Mouse (Mus musculus) hindbrain, postnatal 0 days (tissue): Measurements from ENCODE around the gene Caskin2. TPM values are rescaled to one million over a fixed set of nuclear protein-coding genes. Genes with fewer than 3 reads are reported as not detected.

Source experiments
- ATAC-seq: fragments of 200-750 bp; cut with Nextera tagmentation; 2 replicates; pipeline ENCODE4 v1.8.0; 2017; ENCODE audit warnings: mild to moderate bottlenecking, moderate TSS enrichment, moderate library complexity
- DNase-seq: peaks from one replicate; pipeline ENCODE4 v3.0.0-alpha.2; 2015; ENCODE audit warnings: low spot score
- H3K27ac ChIP-seq: fragments of 300-500 bp; sonication (generic); 2 replicates; pipeline ENCODE4 v1.5.1; 2014; ENCODE audit warnings: mild to moderate bottlenecking
- H3K27me3 ChIP-seq: fragments of 300-500 bp; sonication (generic); 2 replicates; pipeline ENCODE4 v1.6.1; 2014; ENCODE audit warnings: low read length, mixed read lengths; ENCODE audit not compliant: insufficient read depth
- H3K36me3 ChIP-seq: fragments of 300-500 bp; sonication (generic); 2 replicates; pipeline ENCODE4 v1.6.1; 2014; ENCODE audit warnings: low read length, mixed read lengths; ENCODE audit not compliant: insufficient read depth
- H3K4me1 ChIP-seq: fragments of 300-500 bp; sonication (generic); 2 replicates; pipeline ENCODE4 v1.6.1; 2014; ENCODE audit warnings: antibody characterized with exemption, low read length, mixed read lengths; ENCODE audit not compliant: insufficient read depth
- H3K4me2 ChIP-seq: fragments of 300-500 bp; sonication (generic); 2 replicates; pipeline ENCODE4 v1.6.1; 2014; ENCODE audit warnings: low read depth, mild to moderate bottlenecking, low read length, moderate library complexity, mixed read lengths
- H3K4me3 ChIP-seq: fragments of 300-500 bp; sonication (generic); 2 replicates; pipeline ENCODE4 v1.5.1; 2014; ENCODE audit warnings: low read length
- H3K9ac ChIP-seq: fragments of 300-500 bp; sonication (generic); replicated peaks from 2 replicates; pipeline ENCODE4 v1.6.1; 2014; ENCODE audit warnings: mild to moderate bottlenecking, low read length, moderate library complexity, mixed read lengths
- H3K9me3 ChIP-seq: fragments of 300-500 bp; sonication (generic); 2 replicates; pipeline ENCODE4 v1.6.1; 2016; ENCODE audit warnings: low read length, mixed read lengths
- CTCF ChIP-seq: IDR thresholded peaks from 2 replicates; pipeline ENCODE4 v1.5.1; 2016; ENCODE audit warnings: antibody characterized with exemption, control low read depth, low read depth
- WGBS: fragments of 180-500 bp; shearing (Covaris S2); extraction: QIAGEN DNeasy Blood & Tissue Kit; methylation state at CpG from one replicate; pipeline ENCODE4 v1.1.7; 2014; 5-methylcytosine and 5-hydroxymethylcytosine counted together
- polyA plus RNA-seq: library from polyadenylated mRNA; unstranded; fragments of >200 nt; fragmentation: Nextera tagmentation; extraction: Ambion mirVana; gene quantifications from 2 replicates; pipeline ENCODE4 v1.2.1, GENCODE M21; 2015
- total RNA-seq: library from RNA; depleted of rRNA; stranded (reverse); fragments of >200 nt; gene quantifications from 2 replicates; pipeline ENCODE4 v1.2.3, GENCODE M21; 2014

The Caskin2 gene
- total and polyA plus RNA-seq, 2 experiments from 2014 or later: 7.7 to 39.2 TPM

GRCm38 (mm10) chr11:115812533-115813420 is 662 bp downstream of the Caskin2 start:
- 2% methylated on average over 27 of the region's 28 CpGs for WGBS
- H3K4me1 ChIP-seq: peaks cover 22% of the 10 kb centered on the region
- TF ChIP-seq CTCF: no peak
- peak overlapping the region; percentile 88 for H3K4me3 ChIP-seq
- DNase-seq (no peak), ATAC-seq (no peak)
- H3K4me2 ChIP-seq: peak overlapping the region; percentile 95
- H3K36me3 ChIP-seq: no peaks in the 10 kb centered on the region
- peak overlapping the region; percentile 43; the same call in 1 of the 2 replicates for H3K27ac ChIP-seq
- peak overlapping the region; percentile 72 for H3K9ac ChIP-seq
- H3K27me3 ChIP-seq: no peaks in the 10 kb centered on the region
- no peaks in the 10 kb centered on the region for H3K9me3 ChIP-seq

GRCm38 (mm10) chr11:115812095-115812494 is 1.3 kb downstream of the Caskin2 start:
- Histone ChIP-seq H3K9me3 (no peaks in the 10 kb centered on the region), H3K27ac (peak overlapping the region; percentile 26; the same call in 1 of the 2 replicates), H3K9ac (0 out of 2 replicates have a peak overlapping the region, but pooled peaks have one; percentile 24), H3K4me2 (peak overlapping the region; percentile 95), H3K36me3 (no peaks in the 10 kb centered on the region), H3K27me3 (no peaks in the 10 kb centered on the region), H3K4me3 (peak overlapping the region; percentile 88), H3K4me1 (peaks cover 22% of the 10 kb centered on the region)
- no peak for ATAC-seq
- 20% methylated on average over 7 of the region's 7 CpGs for WGBS
- DNase-seq: no peak
- no peak for TF ChIP-seq CTCF

GRCm38 (mm10) chr11:115811381-115812093 is 1.9 kb downstream of the Caskin2 start:
- TF ChIP-seq CTCF: no peak
- no peak for DNase-seq
- Histone ChIP-seq H3K9ac (peak overlapping the region; percentile 24; the same call in 1 of the 2 replicates), H3K4me2 (peak overlapping the region; percentile 95), H3K9me3 (no peaks in the 10 kb centered on the region), H3K4me1 (peaks cover 22% of the 10 kb centered on the region), H3K36me3 (no peaks in the 10 kb centered on the region), H3K27ac (peak overlapping the region; percentile 36; the same call in 1 of the 2 replicates), H3K4me3 (peak overlapping the region; percentile 88), H3K27me3 (no peaks in the 10 kb centered on the region)
- no peak for ATAC-seq
- 64% methylated on average over 20 of the region's 20 CpGs for WGBS

- DNase-seq (peak; percentile 54), ATAC-seq (no peak)
- no peaks in the 10 kb centered on the region for H3K9me3 ChIP-seq
- H3K4me2 ChIP-seq: peak overlapping the region; percentile 95
- no peaks in the 10 kb centered on the region for H3K27me3 ChIP-seq
- 0 out of 2 replicates have a peak overlapping the region, but pooled peaks have one; percentile 1 for H3K27ac ChIP-seq
- H3K4me1 ChIP-seq: peaks cover 15% of the 10 kb centered on the region
- 56% methylated on average over 14 of the region's 14 CpGs for WGBS
- H3K36me3 ChIP-seq: no peaks in the 10 kb centered on the region
- no peak overlapping the region; the same call in 1 of the 2 replicates for H3K4me3 ChIP-seq
- 0 out of 2 replicates have a peak overlapping the region, but pooled peaks have one; percentile 17 for H3K9ac ChIP-seq
- TF ChIP-seq CTCF: no peak
Measured at GRCm38 (mm10) chr11:115810377-115810776, 3.1 kb downstream of the Caskin2 start.

- Histone ChIP-seq H3K27me3 (no peaks in the 10 kb centered on the region), H3K4me2 (peak overlapping the region; percentile 95), H3K36me3 (peaks cover 7% of the 10 kb centered on the region; the same call in 1 of the 2 replicates), H3K4me1 (peaks cover 13% of the 10 kb centered on the region), H3K4me3 (no peak overlapping the region), H3K9me3 (no peaks in the 10 kb centered on the region), H3K27ac (peak overlapping the region; percentile 77; the same call in 1 of the 2 replicates), H3K9ac (no peak overlapping the region)
- ATAC-seq (no peak), DNase-seq (no peak)
- WGBS: 49% methylated on average over 8 of the region's 8 CpGs
- TF ChIP-seq CTCF: peak; percentile 30; the same call in 1 of the 2 replicates
Measured at GRCm38 (mm10) chr11:115809311-115809781, 4.1 kb downstream of the Caskin2 start.

- H3K36me3 ChIP-seq: peaks cover 8% of the 10 kb centered on the region; the same call in 1 of the 2 replicates
- DNase-seq (peak; percentile 66), ATAC-seq (no peak)
- H3K4me3 ChIP-seq: no peak overlapping the region
- no peak for TF ChIP-seq CTCF
- peak overlapping the region; percentile 77 for H3K27ac ChIP-seq
- peaks cover 12% of the 10 kb centered on the region for H3K4me1 ChIP-seq
- H3K9me3 ChIP-seq: no peaks in the 10 kb centered on the region
- 0 out of 2 replicates have a peak overlapping the region, but pooled peaks have one; percentile 0 for H3K9ac ChIP-seq
- 30% methylated on average over 10 of the region's 10 CpGs for WGBS
- H3K27me3 ChIP-seq: no peaks in the 10 kb centered on the region
- H3K4me2 ChIP-seq: peak overlapping the region; percentile 95
Measured at GRCm38 (mm10) chr11:115808696-115809310, 4.6 kb downstream of the Caskin2 start.
